Mouse (Mus musculus) cortical plate, adult 2 months (tissue): ENCODE results near the gene Zfp451. TPM values are rescaled to one million over a fixed set of nuclear protein-coding genes. Genes with fewer than 3 reads are reported as not detected.
"Not testable (repeated sequence)": the region's sequence is repeated elsewhere in the genome, so short reads cannot be mapped to it uniquely, and the experiment has no call there.

Experiments
- H3K27ac ChIP-seq: fragments of 200-500 bp; 2 replicates; pipeline ENCODE4 v1.5.1; 2012; ENCODE audit warnings: low read length, control low read depth, inconsistent platforms; ENCODE audit not compliant: insufficient read depth
- H3K4me1 ChIP-seq: fragments of 200-500 bp; 2 replicates; pipeline ENCODE4 v1.6.1; 2011; ENCODE audit warnings: low read length; ENCODE audit not compliant: control insufficient read depth, insufficient read depth
- H3K4me3 ChIP-seq: fragments of 200-500 bp; 2 replicates; pipeline ENCODE4 v1.5.1; 2011; ENCODE audit warnings: mild to moderate bottlenecking, low read length, control low read depth; ENCODE audit not compliant: insufficient read depth
- CTCF ChIP-seq: fragments of 200-500 bp; IDR thresholded peaks from 2 replicates; pipeline ENCODE4 v1.5.1; 2011; ENCODE audit warnings: mild to moderate bottlenecking, control low read depth, low read length; ENCODE audit not compliant: insufficient read depth; ENCODE audit errors: extremely low read depth
- POLR2A ChIP-seq: fragments of 200-500 bp; IDR thresholded peaks from 2 replicates; pipeline ENCODE4 v1.6.1; 2011; ENCODE audit warnings: mild to moderate bottlenecking, low read length, control low read depth; ENCODE audit not compliant: insufficient read depth; ENCODE audit errors: extremely low read depth
- polyA plus RNA-seq: library from polyadenylated mRNA; depleted of rRNA; stranded (reverse); fragments of >200 nt; gene quantifications from 2 replicates; pipeline ENCODE4 v1.2.3, GENCODE M21; 2012

Gene Zfp451
- polyA plus RNA-seq, 1 experiment: 25.2 TPM

DNA sequence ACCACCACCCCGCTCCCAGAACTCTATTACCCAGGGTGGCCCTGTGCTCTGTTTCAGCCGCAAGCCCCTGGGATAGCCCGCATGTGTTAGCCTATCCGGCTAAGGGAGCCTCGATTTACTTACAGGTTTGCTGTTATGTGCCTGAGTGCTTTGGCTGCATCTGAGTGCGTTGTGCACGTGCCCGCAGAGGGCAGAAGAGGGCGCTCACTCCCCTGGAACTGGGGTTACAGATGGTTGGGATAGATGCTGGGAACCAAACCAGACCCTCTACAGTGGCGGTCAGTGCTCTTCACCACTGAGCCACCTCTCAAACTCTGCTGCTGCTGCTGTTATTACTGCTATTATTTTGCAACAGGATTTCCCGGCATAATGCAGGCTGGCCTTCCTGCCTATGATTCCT is 65.3 kb downstream of the Zfp451 start:
- no peak overlapping the region for H3K4me3 ChIP-seq
- TF ChIP-seq CTCF (no peak), POLR2A (no peak)
- H3K4me1 ChIP-seq: peaks cover 4% of the 10 kb centered on the region

DNA sequence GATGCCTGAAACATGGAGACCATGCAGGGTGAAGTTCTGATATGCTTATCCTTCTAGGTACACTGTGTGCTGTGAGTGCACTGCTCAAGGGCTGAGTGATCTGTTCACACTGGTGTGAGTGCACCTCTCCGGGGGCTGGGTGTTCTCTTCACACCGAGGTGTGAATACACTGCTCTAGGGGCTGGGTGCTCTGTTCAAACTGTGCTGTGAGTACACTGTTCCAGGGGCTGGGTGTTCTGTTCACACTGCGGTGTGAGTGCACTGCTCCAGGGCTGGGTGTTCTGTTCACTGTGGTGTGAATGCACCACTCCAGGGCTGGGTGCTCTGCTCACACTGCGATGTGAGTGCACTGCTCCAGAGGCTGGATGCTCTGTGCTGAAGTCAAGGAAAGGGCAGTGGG is 68.5 kb downstream of the Zfp451 start:
- Histone ChIP-seq H3K4me1 (no peaks in the 10 kb centered on the region), H3K4me3 (no peak overlapping the region)
- no peak for TF ChIP-seq CTCF
- TF ChIP-seq POLR2A: no peak

More for the DNA sequence above, 65.3 kb downstream of the Zfp451 start:
- no peak overlapping the region for H3K27ac ChIP-seq

DNA sequence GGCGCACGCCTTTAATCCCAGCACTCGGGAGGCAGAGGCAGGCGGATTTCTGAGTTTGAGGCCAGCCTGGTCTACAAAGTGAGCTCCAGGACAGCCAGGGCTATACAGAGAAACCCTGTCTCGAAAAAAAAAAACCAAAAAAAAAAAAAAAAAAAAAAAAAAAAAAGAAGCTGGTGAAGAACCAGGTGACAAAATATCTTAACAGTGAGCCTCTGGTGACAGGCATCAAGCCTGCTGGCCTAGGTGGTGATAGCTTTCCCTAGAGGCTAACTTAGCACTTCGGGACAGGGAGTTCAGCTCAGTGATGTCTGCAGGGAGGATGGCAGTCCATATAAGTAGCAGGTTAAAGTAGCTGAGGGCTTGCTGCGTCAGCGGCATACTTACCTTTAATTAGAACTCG is 69.6 kb downstream of the Zfp451 start:
- not testable (repeated sequence) for H3K27ac ChIP-seq

More for the DNA sequence above, 68.5 kb downstream of the Zfp451 start:
- H3K27ac ChIP-seq: no peak overlapping the region

DNA sequence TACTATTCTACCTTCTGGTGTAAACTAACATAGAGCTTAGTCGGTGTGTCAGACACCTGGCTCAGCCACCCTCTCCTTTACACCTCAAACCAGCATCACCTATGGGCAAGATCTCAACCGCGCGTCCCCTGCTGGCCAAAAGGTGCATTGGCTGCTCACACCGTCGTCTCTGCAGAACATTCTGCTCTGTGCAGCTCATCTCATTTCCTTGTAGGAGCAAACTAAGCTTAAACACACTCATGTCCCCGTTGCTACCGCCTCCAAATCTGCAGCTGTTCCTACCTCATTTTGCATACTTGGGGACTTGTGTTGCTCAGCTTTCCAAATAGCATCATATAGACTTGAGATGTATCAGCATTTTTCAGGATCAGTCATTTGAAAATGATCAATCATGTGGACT is 71.5 kb downstream of the Zfp451 start:
- TF ChIP-seq CTCF (peak; percentile 73), POLR2A (no peak)

More for the DNA sequence above, 69.6 kb downstream of the Zfp451 start:
- H3K4me1 ChIP-seq, H3K4me3 ChIP-seq: not testable (repeated sequence)

DNA sequence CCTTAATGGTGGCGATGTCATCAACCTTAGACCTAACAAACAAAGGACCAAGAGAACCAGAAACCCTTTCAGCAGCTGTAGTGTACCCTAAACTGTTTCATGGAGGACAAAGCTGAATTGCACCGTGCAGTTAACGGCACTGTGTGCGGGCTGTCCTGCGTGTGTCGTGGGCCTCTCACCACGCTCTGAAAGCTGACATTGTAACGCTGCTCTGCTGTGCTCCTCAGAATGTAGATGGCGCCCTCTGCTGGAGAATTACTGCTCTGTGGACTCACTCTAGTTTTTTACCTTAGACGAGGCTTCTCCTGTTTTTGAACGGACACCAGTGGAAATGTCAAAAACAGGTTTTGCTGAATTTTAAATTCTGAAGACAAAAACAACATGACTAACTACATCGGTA is 75.1 kb downstream of the Zfp451 start:
- no peaks in the 10 kb centered on the region for H3K4me1 ChIP-seq
- H3K4me3 ChIP-seq: no peak overlapping the region
- TF ChIP-seq CTCF (peak; percentile 87), POLR2A (no peak)
- H3K27ac ChIP-seq: no peak overlapping the region

More for the DNA sequence above, 71.5 kb downstream of the Zfp451 start:
- H3K4me1 ChIP-seq: no peaks in the 10 kb centered on the region
- no peak overlapping the region for H3K4me3 ChIP-seq
- H3K27ac ChIP-seq: no peak overlapping the region

DNA sequence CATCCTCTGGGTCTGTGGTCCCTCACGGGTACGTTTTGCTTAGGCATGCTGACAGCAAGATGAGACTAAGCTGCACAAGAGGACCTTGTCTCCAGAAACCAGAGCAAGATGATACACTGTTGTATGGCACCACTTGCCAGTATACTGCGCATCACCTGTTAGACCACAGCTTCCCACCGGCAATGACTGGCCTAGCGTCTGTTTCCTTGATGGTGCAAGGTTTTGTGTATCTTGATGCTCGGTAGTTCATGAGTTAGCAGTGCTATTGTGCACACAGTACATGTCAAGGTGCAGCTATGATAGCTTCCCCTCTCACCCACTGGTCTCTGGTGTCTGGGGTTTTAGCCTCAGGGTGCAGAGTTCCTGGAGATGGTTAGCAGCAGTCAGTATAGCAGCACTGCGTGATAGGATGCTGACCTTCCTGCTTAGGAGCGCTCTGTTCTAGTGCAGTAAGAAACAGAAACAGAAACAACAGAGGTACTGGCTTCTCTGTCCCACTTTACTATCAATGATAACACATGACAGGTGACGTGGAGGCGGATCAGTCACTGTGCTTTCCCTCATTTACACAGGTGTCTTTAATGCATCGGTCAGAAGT is 75.6 kb downstream of the Zfp451 start:
- Histone ChIP-seq H3K27ac (no peak overlapping the region), H3K4me1 (no peaks in the 10 kb centered on the region), H3K4me3 (no peak overlapping the region)
- TF ChIP-seq CTCF (no peak), POLR2A (no peak)

DNA sequence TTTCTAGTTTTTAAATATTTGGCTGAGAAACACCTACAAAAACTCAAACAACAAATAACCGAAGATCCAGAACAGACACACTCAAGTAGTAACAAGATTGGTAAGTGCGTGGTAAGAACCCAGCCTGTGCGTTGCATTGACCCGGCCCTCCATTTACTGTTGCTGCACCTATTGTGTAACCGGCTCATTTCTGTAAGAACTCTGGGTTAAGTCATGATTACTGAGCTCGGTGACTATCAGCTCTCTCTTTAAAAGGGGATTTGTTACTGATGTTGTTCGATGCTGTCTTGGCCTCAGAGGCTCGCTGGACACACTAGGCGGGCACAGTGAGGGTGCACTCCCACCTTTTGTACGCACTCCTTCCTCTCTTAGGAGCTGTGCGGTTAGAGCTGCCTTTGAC is 76.1 kb downstream of the Zfp451 start:
- no peak for TF ChIP-seq CTCF
- no peak for TF ChIP-seq POLR2A
- H3K4me3 ChIP-seq: no peak overlapping the region
- no peak overlapping the region for H3K27ac ChIP-seq
- no peaks in the 10 kb centered on the region for H3K4me1 ChIP-seq

DNA sequence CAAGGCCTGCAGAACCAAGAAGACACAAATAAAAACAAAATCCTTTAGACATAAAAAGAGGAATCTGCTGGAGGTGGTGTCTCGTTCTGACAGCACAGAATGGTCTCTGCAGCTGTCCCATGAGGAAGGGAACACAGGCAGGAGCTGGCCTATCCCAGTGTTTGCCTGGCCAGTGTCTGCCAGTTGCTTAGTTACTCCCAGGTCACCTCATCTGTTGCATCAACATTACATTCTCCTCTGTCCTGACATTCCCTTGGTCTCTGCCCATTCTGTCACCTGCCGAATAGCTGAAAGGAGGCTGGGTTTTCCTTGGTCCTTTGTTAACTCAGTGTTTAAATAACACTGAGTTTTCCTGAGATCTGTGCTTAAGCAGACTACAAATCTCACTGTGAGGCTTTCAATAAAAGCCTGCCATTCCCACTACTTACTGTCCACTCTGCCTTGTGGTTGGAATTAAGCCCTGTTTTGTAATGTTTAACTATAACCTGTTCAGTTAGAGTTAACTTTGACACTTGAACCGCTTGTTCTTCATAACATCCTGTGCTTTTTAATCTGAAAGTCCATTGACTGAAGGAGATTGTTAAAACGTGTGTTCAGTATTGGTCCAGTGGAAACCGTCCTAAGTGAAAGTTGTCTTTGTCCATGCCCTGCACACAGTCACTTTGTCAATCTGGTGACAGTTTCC is 80.3 kb downstream of the Zfp451 start:
- no peak overlapping the region for H3K27ac ChIP-seq
- TF ChIP-seq POLR2A: no peak
- TF ChIP-seq CTCF: no peak
- no peak overlapping the region for H3K4me3 ChIP-seq
- H3K4me1 ChIP-seq: no peaks in the 10 kb centered on the region

DNA sequence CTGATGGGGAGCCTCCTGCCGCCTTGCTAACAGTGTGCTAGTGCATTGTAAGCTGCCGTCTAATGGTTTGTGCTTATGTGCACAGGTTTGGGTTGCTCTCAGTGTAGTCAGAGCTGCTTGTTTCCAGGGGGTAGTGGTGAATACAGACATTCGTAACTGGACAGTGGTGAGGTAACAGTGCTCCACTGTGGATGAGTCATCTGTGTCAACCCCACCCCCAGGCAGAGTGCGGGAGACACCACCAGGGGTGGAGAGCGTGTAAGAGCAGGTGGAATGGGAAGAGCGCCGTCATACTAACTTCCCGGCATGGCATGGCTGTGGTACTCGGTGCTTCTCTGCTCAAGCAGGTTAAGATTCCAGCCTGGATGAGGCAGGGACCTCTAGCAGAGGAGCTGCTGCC is 81.4 kb downstream of the Zfp451 start:
- Histone ChIP-seq H3K4me3 (no peak overlapping the region), H3K4me1 (no peaks in the 10 kb centered on the region), H3K27ac (no peak overlapping the region)
- TF ChIP-seq POLR2A (no peak), CTCF (no peak)

DNA sequence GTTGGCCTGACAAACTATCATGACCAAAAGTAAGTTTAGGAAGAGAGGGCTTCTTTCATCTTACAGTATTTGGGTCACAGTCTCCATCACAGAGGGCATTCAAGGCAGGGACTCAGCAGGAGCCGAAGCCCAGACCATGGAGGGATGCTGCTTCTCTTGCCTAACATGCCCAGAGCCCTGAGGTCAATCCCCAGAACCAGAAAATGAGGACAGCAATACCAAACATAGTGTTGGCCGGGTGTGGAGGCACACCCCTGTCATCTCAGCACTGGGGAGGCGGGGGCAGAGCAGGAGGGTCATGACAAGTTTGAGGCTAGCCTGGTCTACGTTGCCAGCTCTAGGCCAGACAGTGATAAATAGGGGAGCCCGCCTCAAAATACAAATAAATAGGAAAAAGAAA is 89.3 kb downstream of the Zfp451 start:
- Histone ChIP-seq H3K4me3 (no peak overlapping the region), H3K27ac (no peak overlapping the region), H3K4me1 (no peaks in the 10 kb centered on the region; the same call in 1 of the 2 replicates)
- TF ChIP-seq CTCF (no peak), POLR2A (no peak)

DNA sequence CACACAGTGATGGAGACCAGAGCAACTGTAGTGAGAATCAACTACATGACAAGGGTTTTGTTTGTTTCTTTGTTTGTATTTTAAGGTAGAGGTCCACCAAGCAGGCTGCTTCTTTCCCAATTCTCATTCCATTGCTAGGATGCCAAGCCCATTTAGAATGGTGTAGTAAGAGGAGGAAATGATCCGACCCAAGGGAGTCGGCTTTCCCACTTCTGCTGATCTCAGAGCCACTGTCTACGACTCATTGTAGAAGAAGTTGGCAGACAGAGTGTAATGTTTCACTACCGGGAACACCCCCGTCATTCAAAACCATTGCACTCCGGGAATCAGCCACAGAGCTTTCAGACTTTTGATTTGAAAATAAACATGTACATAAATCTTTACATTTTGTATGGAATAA is 89.9 kb downstream of the Zfp451 start:
- Histone ChIP-seq H3K4me3 (no peak overlapping the region), H3K4me1 (no peaks in the 10 kb centered on the region; the same call in 1 of the 2 replicates), H3K27ac (no peak overlapping the region)
- TF ChIP-seq CTCF (no peak), POLR2A (no peak)
